Mouse (Mus musculus) limb, embryonic 11.5 days (tissue): Measurements from ENCODE around the gene Senp6. TPM values are rescaled to one million over a fixed set of nuclear protein-coding genes. Genes with fewer than 3 reads are reported as not detected.
"Not testable (repeated sequence)": the region's sequence is repeated elsewhere in the genome, so short reads cannot be mapped to it uniquely, and the experiment has no call there.

Experiments
- ATAC-seq: fragments of 200-750 bp; cut with Nextera tagmentation; 2 replicates; pipeline ENCODE4 v1.8.0; 2017; ENCODE audit warnings: low read depth; ENCODE audit not compliant: insufficient number of reproducible peaks, low FRiP score, low TSS enrichment
- DNase-seq: peaks from one replicate; pipeline ENCODE4 v3.0.0-alpha.2; 2015; ENCODE audit warnings: low spot score
- H3K27ac ChIP-seq: fragments of 300-500 bp; sonication (generic); replicated peaks from 2 replicates; pipeline ENCODE4 v1.5.1; 2014; ENCODE audit warnings: low read depth, mild to moderate bottlenecking, low read length
- H3K27me3 ChIP-seq: fragments of 300-500 bp; sonication (generic); 2 replicates; pipeline ENCODE4 v1.6.1; 2014; ENCODE audit warnings: mild to moderate bottlenecking, low read length, mixed read lengths; ENCODE audit not compliant: control insufficient read depth, insufficient read depth
- H3K36me3 ChIP-seq: fragments of 300-500 bp; sonication (generic); 2 replicates; pipeline ENCODE4 v1.6.1; 2014; ENCODE audit warnings: mild to moderate bottlenecking, low read length, moderate library complexity, mixed read lengths; ENCODE audit not compliant: control insufficient read depth, insufficient read depth
- H3K4me1 ChIP-seq: fragments of 300-500 bp; sonication (generic); 2 replicates; pipeline ENCODE4 v1.6.1; 2014; ENCODE audit warnings: low read length, mixed read lengths; ENCODE audit not compliant: control insufficient read depth, insufficient read depth
- H3K4me2 ChIP-seq: fragments of 300-500 bp; sonication (generic); 2 replicates; pipeline ENCODE4 v1.6.1; 2014; ENCODE audit warnings: low read depth, mild to moderate bottlenecking, moderate library complexity; ENCODE audit not compliant: severe bottlenecking
- H3K4me3 ChIP-seq: fragments of 300-500 bp; sonication (generic); 2 replicates; pipeline ENCODE4 v1.5.1; 2014; ENCODE audit warnings: low read depth, low read length
- H3K9ac ChIP-seq: fragments of 300-500 bp; sonication (generic); 2 replicates; pipeline ENCODE4 v1.6.1; 2014; ENCODE audit warnings: mild to moderate bottlenecking, low read length
- H3K9me3 ChIP-seq: fragments of 300-500 bp; sonication (generic); 2 replicates; pipeline ENCODE4 v1.6.1; 2016; ENCODE audit warnings: low read length; ENCODE audit not compliant: control insufficient read depth
- WGBS: fragments of 180-500 bp; shearing (Covaris S2); extraction: QIAGEN DNeasy Blood & Tissue Kit; methylation state at CpG from one replicate; pipeline ENCODE4 v1.1.7; 2014; 5-methylcytosine and 5-hydroxymethylcytosine counted together
- polyA plus RNA-seq: library from polyadenylated mRNA; unstranded; fragments of >200 nt; fragmentation: Nextera tagmentation; extraction: Ambion mirVana; gene quantifications from 2 replicates; pipeline ENCODE4 v1.2.1, GENCODE M21; 2014

Gene Senp6
- polyA plus RNA-seq, 1 experiment from 2014 or later, result 67.1 TPM

GRCm38 (mm10) chr9:80086272-80086966 is 19.7 kb downstream of the Senp6 start:
- not testable (repeated sequence) for DNase-seq, H3K4me1 ChIP-seq, H3K9ac ChIP-seq, ATAC-seq, H3K27ac ChIP-seq, H3K36me3 ChIP-seq, H3K27me3 ChIP-seq, H3K4me2 ChIP-seq, H3K9me3 ChIP-seq, H3K4me3 ChIP-seq
- 94% methylated on average over 5 of the region's 6 CpGs for WGBS

GRCm38 (mm10) chr9:80089409-80089808 is 22.7 kb downstream of the Senp6 start:
- 86% methylated on average over 3 of the region's 3 CpGs for WGBS
- DNase-seq (no peak), ATAC-seq (no peak)
- Histone ChIP-seq H3K4me3 (no peak overlapping the region), H3K36me3 (0 out of 2 replicates have a peak, but pooled peaks cover 2% of the 10 kb centered on the region), H3K9me3 (no peaks in the 10 kb centered on the region), H3K4me2 (no peak overlapping the region), H3K27ac (no peak overlapping the region), H3K4me1 (no peaks in the 10 kb centered on the region), H3K9ac (no peak overlapping the region), H3K27me3 (no peaks in the 10 kb centered on the region)

- H3K27me3 ChIP-seq, result no peaks in the 10 kb centered on the region
- DNase-seq (no peak), ATAC-seq (no peak)
- H3K9me3 ChIP-seq, result no peaks in the 10 kb centered on the region
- H3K27ac ChIP-seq, result no peak overlapping the region
- no peaks in the 10 kb centered on the region for H3K36me3 ChIP-seq
- H3K4me1 ChIP-seq, result no peaks in the 10 kb centered on the region
- H3K4me2 ChIP-seq, result no peak overlapping the region
- H3K4me3 ChIP-seq, result no peak overlapping the region
- WGBS, result 70% methylated on average over 3 of the region's 3 CpGs
- H3K9ac ChIP-seq, result no peak overlapping the region
Measured at GRCm38 (mm10) chr9:80096325-80096724, 29.6 kb downstream of the Senp6 start.

DNA sequence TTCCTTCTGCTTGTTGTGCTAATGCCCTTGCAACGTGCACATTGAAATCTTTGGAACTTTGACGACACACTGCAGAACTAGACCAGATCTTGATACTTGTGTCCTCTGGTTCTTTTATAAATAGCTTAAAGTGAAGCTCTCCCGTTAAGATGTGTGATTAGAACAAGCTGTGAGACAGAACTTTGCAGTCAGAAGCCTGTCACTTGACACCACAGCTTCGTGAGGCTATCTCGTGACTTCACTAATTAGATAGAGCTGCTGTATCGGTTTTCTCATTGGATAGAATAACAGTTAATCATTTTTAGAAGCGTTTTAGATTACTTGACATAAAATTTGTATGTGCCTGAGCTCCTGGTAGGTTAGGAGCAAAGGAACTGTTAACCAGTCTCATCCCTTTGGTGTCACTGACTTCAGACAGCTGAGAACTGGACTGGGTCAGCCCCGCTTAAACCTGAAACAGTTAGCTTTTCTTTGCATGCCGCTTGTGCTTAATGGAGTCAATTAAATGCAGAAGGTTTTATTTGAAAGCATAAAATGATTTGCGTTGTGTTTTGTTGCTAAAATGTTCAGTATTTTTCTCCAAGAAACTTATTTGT is 79.4 kb downstream of the Senp6 start:
- no peak overlapping the region for H3K4me3 ChIP-seq
- H3K27ac ChIP-seq, result no peak overlapping the region
- DNase-seq (no peak), ATAC-seq (no peak)
- no peaks in the 10 kb centered on the region for H3K27me3 ChIP-seq
- no peaks in the 10 kb centered on the region; the same call in 1 of the 2 replicates for H3K4me1 ChIP-seq
- H3K9ac ChIP-seq, result no peak overlapping the region
- H3K4me2 ChIP-seq, result no peak overlapping the region
- peaks cover 11% of the 10 kb centered on the region; the same call in 1 of the 2 replicates for H3K36me3 ChIP-seq
- WGBS, result 27% methylated on average over 10 of the region's 10 CpGs
- no peaks in the 10 kb centered on the region for H3K9me3 ChIP-seq

GRCm38 (mm10) chr9:80149594-80149993 is 82.9 kb downstream of the Senp6 start:
- ATAC-seq (no peak), DNase-seq (no peak)
- Histone ChIP-seq H3K4me1 (no peaks in the 10 kb centered on the region; the same call in 1 of the 2 replicates), H3K4me2 (no peak overlapping the region), H3K27ac (no peak overlapping the region), H3K9me3 (no peaks in the 10 kb centered on the region), H3K9ac (no peak overlapping the region), H3K36me3 (no peaks in the 10 kb centered on the region), H3K27me3 (no peaks in the 10 kb centered on the region), H3K4me3 (no peak overlapping the region)
- 93% methylated on average over 5 of the region's 5 CpGs for WGBS

DNA sequence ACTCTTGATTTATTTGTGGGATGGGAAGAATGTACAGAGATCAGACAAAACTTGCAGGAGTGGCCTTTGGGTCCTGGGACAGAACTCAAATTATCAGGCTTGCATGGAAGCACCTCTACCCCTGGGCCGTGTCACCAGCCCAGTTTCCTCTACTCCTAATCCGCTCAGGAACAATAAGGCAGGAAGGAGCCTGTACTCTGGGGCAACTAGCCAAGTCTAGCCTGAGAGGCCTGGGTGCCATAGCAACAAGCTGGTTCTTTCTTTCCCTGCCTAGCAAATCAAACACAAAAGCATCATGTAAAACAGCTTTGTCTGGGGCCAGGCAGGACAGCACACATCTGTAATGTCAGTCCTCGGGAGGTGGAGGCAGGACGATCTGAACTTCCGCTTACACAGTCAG is 88.6 kb downstream of the Senp6 start:
- no peak for DNase-seq
- Histone ChIP-seq H3K4me1 (no peaks in the 10 kb centered on the region), H3K27me3 (no peaks in the 10 kb centered on the region), H3K9ac (no peak overlapping the region), H3K36me3 (no peaks in the 10 kb centered on the region), H3K9me3 (no peaks in the 10 kb centered on the region), H3K27ac (no peak overlapping the region), H3K4me2 (no peak overlapping the region), H3K4me3 (no peak overlapping the region)
- ATAC-seq, result no peak
- 91% methylated on average over 5 of the region's 5 CpGs for WGBS

- no peaks in the 10 kb centered on the region for H3K4me1 ChIP-seq
- no peak overlapping the region for H3K9ac ChIP-seq
- H3K27me3 ChIP-seq, result no peaks in the 10 kb centered on the region
- DNase-seq (no peak), ATAC-seq (no peak)
- H3K4me2 ChIP-seq, result no peak overlapping the region
- no peaks in the 10 kb centered on the region for H3K36me3 ChIP-seq
- no peaks in the 10 kb centered on the region for H3K9me3 ChIP-seq
- 58% methylated on average over 5 of the region's 5 CpGs for WGBS
- no peak overlapping the region for H3K4me3 ChIP-seq
- no peak overlapping the region for H3K27ac ChIP-seq
Measured at GRCm38 (mm10) chr9:80156780-80157179, 90.1 kb downstream of the Senp6 start.

GRCm38 (mm10) chr9:80157840-80158465 is 91.2 kb downstream of the Senp6 start:
- Histone ChIP-seq H3K9ac (no peak overlapping the region), H3K9me3 (no peaks in the 10 kb centered on the region), H3K27ac (no peak overlapping the region), H3K27me3 (no peaks in the 10 kb centered on the region), H3K4me3 (no peak overlapping the region), H3K4me2 (no peak overlapping the region), H3K4me1 (no peaks in the 10 kb centered on the region), H3K36me3 (no peaks in the 10 kb centered on the region)
- 87% methylated on average over 12 of the region's 12 CpGs for whole genome bisulfite sequencing
- ATAC-seq (no peak), DNase-seq (no peak)
